Mouse (Mus musculus) kidney, postnatal 14 days (tissue): ENCODE results near the gene Wfdc11.
A peak's percentile ranks its signal among the peaks of the same experiment; 100 is the strongest.

Experiments used
- DNase-seq: peaks from one replicate; pipeline ENCODE4 v3.0.0; 2022; ENCODE audit warnings: mixed read lengths

The Wfdc11 gene

GRCm38 (mm10) chr2:164635266-164635665 is 38.6 kb downstream of the Wfdc11 start:
- DNase-seq = no peak

GRCm38 (mm10) chr2:164621775-164622174 is 52.1 kb downstream of the Wfdc11 start:
- no peak for DNase-seq

- DNase-seq = no peak
These were observed 54.8 kb downstream of the Wfdc11 start for GRCm38 (mm10) chr2:164619050-164619449.

GRCm38 (mm10) chr2:164615386-164615785 is 58.5 kb downstream of the Wfdc11 start:
- DNase-seq = no peak

- peak; percentile 63 for DNase-seq
These were observed 60.4 kb downstream of the Wfdc11 start, which contains the start of the genes Wfdc6b and Wfdc8 for GRCm38 (mm10) chr2:164613471-164613870. Wfdc6b (plus strand) TSS chr2:164613522. Wfdc8 (minus strand) TSS chr2:164613626.
